Mouse (Mus musculus): ENCODE measurements around the gene Myh13. TPM values are rescaled to one million over a fixed set of nuclear protein-coding genes. Genes with fewer than 3 reads are reported as not detected.

The Myh13 gene
- polyA plus RNA-seq, 1 experiment, result not detected

- Histone ChIP-seq H3K4me1 (ENCODE audit: control insufficient read depth, insufficient read depth, low read length) (no peaks in the 10 kb centered on the region), H3K36me3 (ENCODE audit: control insufficient read depth, insufficient read depth, low read length, poor library complexity, severe bottlenecking) (no peaks in the 10 kb centered on the region), H3K27me3 (ENCODE audit: control insufficient read depth, insufficient read depth, low read length, poor library complexity, severe bottlenecking) (no peaks in the 10 kb centered on the region), H3K9ac (ENCODE audit: low read depth, poor library complexity, severe bottlenecking) (no peak overlapping the region), H3K4me3 (ENCODE audit: low read depth, low read length) (peak overlapping the region; percentile 31), H3K9me3 (replicated peaks; ENCODE audit: control insufficient read depth, insufficient read depth, low read length, poor library complexity, severe bottlenecking) (0 out of 2 replicates have a peak, but pooled peaks cover 4% of the 10 kb centered on the region), H3K27ac (ENCODE audit: insufficient read depth, low read length) (no peak overlapping the region)
- TF ChIP-seq CTCF (IDR thresholded peaks at IDR 0.05; ENCODE audit: low read depth, low read length), result no peak
- TF ChIP-seq EP300 (IDR thresholded peaks at IDR 0.05; ENCODE audit: insufficient read depth, low read depth, low read length), result no peak
- no peak for TF ChIP-seq POLR2A (IDR thresholded peaks at IDR 0.05; ENCODE audit: insufficient read depth, low read length)
These were observed 43.1 kb downstream of the Myh13 start for GRCm38 (mm10) chr11:67364551-67364950.

GRCm38 (mm10) chr11:67364986-67365721 lies 43.7 kb downstream of the Myh13 start:
- H3K4me1 ChIP-seq (ENCODE audit: control insufficient read depth, insufficient read depth, low read length), result no peaks in the 10 kb centered on the region
- H3K9ac ChIP-seq (ENCODE audit: low read depth, poor library complexity, severe bottlenecking), result no peak overlapping the region
- H3K27me3 ChIP-seq (ENCODE audit: control insufficient read depth, insufficient read depth, low read length, poor library complexity, severe bottlenecking), result no peaks in the 10 kb centered on the region
- H3K36me3 ChIP-seq (ENCODE audit: control insufficient read depth, insufficient read depth, low read length, poor library complexity, severe bottlenecking), result no peaks in the 10 kb centered on the region
- no peak for TF ChIP-seq CTCF (IDR thresholded peaks at IDR 0.05; ENCODE audit: low read depth, low read length)
- no peak for TF ChIP-seq POLR2A (IDR thresholded peaks at IDR 0.05; ENCODE audit: insufficient read depth, low read length)
- no peak for TF ChIP-seq EP300 (IDR thresholded peaks at IDR 0.05; ENCODE audit: insufficient read depth, low read depth, low read length)
- H3K9me3 ChIP-seq (replicated peaks; ENCODE audit: control insufficient read depth, insufficient read depth, low read length, poor library complexity, severe bottlenecking), result 0 out of 2 replicates have a peak, but pooled peaks cover 4% of the 10 kb centered on the region
- H3K4me3 ChIP-seq (ENCODE audit: low read depth, low read length), result peak overlapping the region; percentile 31; the same call in 1 of the 2 replicates
- H3K27ac ChIP-seq (ENCODE audit: insufficient read depth, low read length), result no peak overlapping the region

GRCm38 (mm10) chr11:67366936-67367335 lies 45.5 kb downstream of the Myh13 start:
- TF ChIP-seq POLR2A (IDR thresholded peaks at IDR 0.05; ENCODE audit: insufficient read depth, low read length), result no peak
- TF ChIP-seq EP300 (IDR thresholded peaks at IDR 0.05; ENCODE audit: insufficient read depth, low read depth, low read length), result no peak
- TF ChIP-seq CTCF (IDR thresholded peaks at IDR 0.05; ENCODE audit: low read depth, low read length), result no peak
- no peak overlapping the region for H3K9ac ChIP-seq (ENCODE audit: low read depth, poor library complexity, severe bottlenecking)
- H3K27ac ChIP-seq (ENCODE audit: insufficient read depth, low read length), result no peak overlapping the region
- H3K4me3 ChIP-seq (ENCODE audit: low read depth, low read length), result no peak overlapping the region
- no peaks in the 10 kb centered on the region for H3K9me3 ChIP-seq (replicated peaks; ENCODE audit: control insufficient read depth, insufficient read depth, low read length, poor library complexity, severe bottlenecking)
- no peaks in the 10 kb centered on the region for H3K36me3 ChIP-seq (ENCODE audit: control insufficient read depth, insufficient read depth, low read length, poor library complexity, severe bottlenecking)
- no peaks in the 10 kb centered on the region for H3K4me1 ChIP-seq (ENCODE audit: control insufficient read depth, insufficient read depth, low read length)
- H3K27me3 ChIP-seq (ENCODE audit: control insufficient read depth, insufficient read depth, low read length, poor library complexity, severe bottlenecking), result no peaks in the 10 kb centered on the region

GRCm38 (mm10) chr11:67373333-67373732 lies 51.9 kb downstream of the Myh13 start:
- Histone ChIP-seq H3K27ac (ENCODE audit: insufficient read depth, low read length) (no peak overlapping the region), H3K27me3 (ENCODE audit: control insufficient read depth, insufficient read depth, low read length, poor library complexity, severe bottlenecking) (no peaks in the 10 kb centered on the region), H3K36me3 (ENCODE audit: control insufficient read depth, insufficient read depth, low read length, poor library complexity, severe bottlenecking) (no peaks in the 10 kb centered on the region), H3K9ac (ENCODE audit: low read depth, poor library complexity, severe bottlenecking) (no peak overlapping the region), H3K9me3 (replicated peaks; ENCODE audit: control insufficient read depth, insufficient read depth, low read length, poor library complexity, severe bottlenecking) (no peaks in the 10 kb centered on the region), H3K4me1 (ENCODE audit: control insufficient read depth, insufficient read depth, low read length) (no peaks in the 10 kb centered on the region), H3K4me3 (ENCODE audit: low read depth, low read length) (no peak overlapping the region)
- TF ChIP-seq EP300 (IDR thresholded peaks at IDR 0.05; ENCODE audit: insufficient read depth, low read depth, low read length) (no peak), CTCF (IDR thresholded peaks at IDR 0.05; ENCODE audit: low read depth, low read length) (peak; percentile 56)

GRCm38 (mm10) chr11:67376308-67376707 lies 54.9 kb downstream of the Myh13 start:
- Histone ChIP-seq H3K4me1 (ENCODE audit: control insufficient read depth, insufficient read depth, low read length) (peaks cover under 1% of the 10 kb centered on the region), H3K36me3 (ENCODE audit: control insufficient read depth, insufficient read depth, low read length, poor library complexity, severe bottlenecking) (no peaks in the 10 kb centered on the region), H3K9ac (ENCODE audit: low read depth, poor library complexity, severe bottlenecking) (no peak overlapping the region), H3K9me3 (replicated peaks; ENCODE audit: control insufficient read depth, insufficient read depth, low read length, poor library complexity, severe bottlenecking) (no peaks in the 10 kb centered on the region), H3K27me3 (ENCODE audit: control insufficient read depth, insufficient read depth, low read length, poor library complexity, severe bottlenecking) (no peaks in the 10 kb centered on the region), H3K27ac (ENCODE audit: insufficient read depth, low read length) (no peak overlapping the region), H3K4me3 (ENCODE audit: low read depth, low read length) (no peak overlapping the region)
- TF ChIP-seq POLR2A (IDR thresholded peaks at IDR 0.05; ENCODE audit: insufficient read depth, low read length) (no peak), CTCF (IDR thresholded peaks at IDR 0.05; ENCODE audit: low read depth, low read length) (peak; percentile 18)

GRCm38 (mm10) chr11:67379703-67380510 lies 58.4 kb downstream of the Myh13 start:
- Histone ChIP-seq H3K4me3 (ENCODE audit: low read depth, low read length) (peak overlapping the region; percentile 13; the same call in 1 of the 2 replicates), H3K9me3 (replicated peaks; ENCODE audit: control insufficient read depth, insufficient read depth, low read length, poor library complexity, severe bottlenecking) (no peaks in the 10 kb centered on the region), H3K4me1 (ENCODE audit: control insufficient read depth, insufficient read depth, low read length) (peaks cover 2% of the 10 kb centered on the region), H3K27ac (ENCODE audit: insufficient read depth, low read length) (peak overlapping the region; percentile 89), H3K27me3 (ENCODE audit: control insufficient read depth, insufficient read depth, low read length, poor library complexity, severe bottlenecking) (no peaks in the 10 kb centered on the region), H3K9ac (ENCODE audit: low read depth, poor library complexity, severe bottlenecking) (no peak overlapping the region), H3K36me3 (ENCODE audit: control insufficient read depth, insufficient read depth, low read length, poor library complexity, severe bottlenecking) (no peaks in the 10 kb centered on the region)
- peak; percentile 97 for TF ChIP-seq EP300 (IDR thresholded peaks at IDR 0.05; ENCODE audit: insufficient read depth, low read depth, low read length)
- TF ChIP-seq CTCF (IDR thresholded peaks at IDR 0.05; ENCODE audit: low read depth, low read length), result no peak
- TF ChIP-seq POLR2A (IDR thresholded peaks at IDR 0.05; ENCODE audit: insufficient read depth, low read length), result no peak
